In the genomic region with DNA sequence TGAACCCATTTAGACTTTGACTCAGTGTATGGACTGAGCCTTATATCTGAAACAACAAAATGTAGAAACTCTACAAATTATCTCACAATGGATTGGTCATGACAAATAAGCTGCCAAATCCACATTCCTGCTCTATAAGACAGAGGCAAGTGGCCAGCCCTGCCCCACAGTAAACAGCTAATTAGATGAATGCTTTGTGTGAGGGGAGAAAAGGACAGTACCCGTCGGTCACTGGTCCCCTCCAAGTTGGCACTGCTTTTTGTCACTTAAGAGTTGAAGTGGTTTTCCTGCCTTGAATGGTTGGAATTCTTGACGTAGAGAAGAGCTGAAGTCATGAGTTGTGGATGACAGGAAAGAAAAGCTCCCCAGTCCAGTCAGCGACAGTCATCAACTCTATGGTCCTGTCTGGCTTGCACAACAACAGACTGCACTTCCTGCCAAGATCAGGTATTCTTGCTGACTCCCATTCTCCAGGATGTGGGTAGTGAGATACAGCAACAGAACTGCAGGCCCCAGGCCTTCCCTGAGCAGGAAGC, we compare ENCODE assay signal across 31 mouse cellular contexts.
DNase-seq lines count a peak whose midpoint lies in the region; ATAC-seq and TF ChIP-seq lines count a peak whose summit lies in the region.
"Had no signal": no experiment of that assay in that cellular context is flagged by ENCODE, and none has a peak within 500 bp of the region (broad histone marks: within the 10 kb centered on the region; RNA-seq: fewer than 3 reads in every experiment).

No protein-coding gene starts in this region.

- H3K9me3 ChIP-seq in heart, embryonic 13.5 days = no peaks in the 10 kb centered on the region
- H3K9me3 ChIP-seq in lung, postnatal 0 days (ENCODE audit: low read length) = no peaks in the 10 kb centered on the region
- H3K9me3 ChIP-seq: forebrain, embryonic 12.5 days; hindbrain, embryonic 12.5 days; intestine, embryonic 15.5 days; limb, embryonic 13.5 days; megakaryocyte, embryonic 14.5 days; midbrain, embryonic 12.5 days; neural tube, embryonic 13.5 days had no signal

- peaks cover 41% of the 10 kb centered on the region for H3K4me1 ChIP-seq in heart, embryonic 13.5 days
- no peaks in the 10 kb centered on the region for H3K4me1 ChIP-seq in lung, postnatal 0 days (ENCODE audit: insufficient read depth, low read depth, low read length)
- H3K4me1 ChIP-seq: forebrain, embryonic 12.5 days; hindbrain, embryonic 12.5 days; limb, embryonic 13.5 days; megakaryocyte, embryonic 14.5 days; midbrain, embryonic 12.5 days; neural tube, embryonic 13.5 days had no signal

- no peak overlapping the region for H3K9ac ChIP-seq in heart, embryonic 13.5 days
- H3K9ac ChIP-seq in lung, postnatal 0 days (replicated peaks; ENCODE audit: low read depth) = no peak overlapping the region
- H3K9ac ChIP-seq: forebrain, embryonic 12.5 days; hindbrain, embryonic 12.5 days; intestine, embryonic 15.5 days; limb, embryonic 13.5 days; midbrain, embryonic 12.5 days; neural tube, embryonic 13.5 days had no signal

- peak overlapping the region; percentile 70 for H3K27ac ChIP-seq in heart, embryonic 13.5 days (replicated peaks)
- H3K27ac ChIP-seq in lung, postnatal 0 days (ENCODE audit: low read length) = no peak overlapping the region
- H3K27ac ChIP-seq: forebrain, embryonic 12.5 days; hindbrain, embryonic 12.5 days; hindbrain, postnatal 0 days; intestine, embryonic 15.5 days; left cerebral cortex, adult 2 months; limb, embryonic 13.5 days; midbrain, embryonic 12.5 days; neural tube, embryonic 13.5 days had no signal

- H3K27me3 ChIP-seq in heart, embryonic 13.5 days (replicated peaks) = no peaks in the 10 kb centered on the region
- no peaks in the 10 kb centered on the region for H3K27me3 ChIP-seq in lung, postnatal 0 days (replicated peaks; ENCODE audit: insufficient read depth, low read length)
- H3K27me3 ChIP-seq: forebrain, embryonic 12.5 days; hindbrain, embryonic 12.5 days; intestine, embryonic 15.5 days; limb, embryonic 13.5 days; megakaryocyte, embryonic 14.5 days; midbrain, embryonic 12.5 days; neural tube, embryonic 13.5 days had no signal

- H3K36me3 ChIP-seq in heart, embryonic 13.5 days = no peaks in the 10 kb centered on the region
- no peaks in the 10 kb centered on the region for H3K36me3 ChIP-seq in lung, postnatal 0 days (ENCODE audit: insufficient read depth, low read length)
- H3K36me3 ChIP-seq: forebrain, embryonic 12.5 days; hindbrain, embryonic 12.5 days; intestine, embryonic 15.5 days; limb, embryonic 13.5 days; midbrain, embryonic 12.5 days; neural tube, embryonic 13.5 days had no signal

- WGBS in heart, embryonic 13.5 days = 18% methylated on average over 4 of the region's 4 CpGs
- 33% methylated on average over 4 of the region's 4 CpGs for WGBS in lung, postnatal 0 days

- no peak overlapping the region for H3K4me2 ChIP-seq in heart, embryonic 13.5 days
- no peak overlapping the region for H3K4me2 ChIP-seq in lung, postnatal 0 days (replicated peaks; ENCODE audit: low read depth, low read length)
- H3K4me2 ChIP-seq: forebrain, embryonic 12.5 days; hindbrain, embryonic 12.5 days; intestine, embryonic 15.5 days; limb, embryonic 13.5 days; liver, embryonic 11.5 days; midbrain, embryonic 12.5 days; neural tube, embryonic 13.5 days had no signal

- no peak overlapping the region for H3K4me3 ChIP-seq in heart, embryonic 13.5 days
- no peak overlapping the region for H3K4me3 ChIP-seq in lung, postnatal 0 days (ENCODE audit: low read depth, low read length)
- H3K4me3 ChIP-seq: erythroblast, embryonic 14.5 days; forebrain, embryonic 12.5 days; hindbrain, embryonic 12.5 days; intestine, embryonic 15.5 days; left cerebral cortex, adult 2 months; limb, embryonic 13.5 days; megakaryocyte, embryonic 14.5 days; midbrain, embryonic 12.5 days; neural tube, embryonic 13.5 days had no signal

- TF ChIP-seq CTCF in lung, postnatal 0 days (IDR thresholded peaks at IDR 0.05) = no peak

- TF ChIP-seq EP300 in lung, postnatal 0 days (IDR thresholded peaks at IDR 0.05) = peak; percentile 80

- DNase-seq in heart, adult 8-10 months (ENCODE audit: low spot score) = no peak
- DNase-seq in heart, postnatal 4 days = peak; percentile 5
- DNase-seq in heart, adult 11 months = no peak
- peak; percentile 53 for DNase-seq in lung, postnatal 0 days (ENCODE audit: low spot score)
- peak; percentile 28 for DNase-seq in lung, postnatal 25 days (ENCODE audit: low spot score)
- DNase-seq in left cerebral cortex, adult 9 months (ENCODE audit: low spot score in 2 of 2) = no peak
- DNase-seq: adrenal gland, adult 2 months; adrenal gland, postnatal 36 days; B cell, adult 2 months; cerebellum, adult 2 months; cerebellum, postnatal 14 days; gastrocnemius, postnatal 25 days; heart, adult 18-20 months; kidney, adult 9 months; kidney, postnatal 14 days; layer of hippocampus, adult 9-11 months; thymus, adult 2 months; thymus, postnatal 36 days had no signal

- no peak for ATAC-seq in heart, embryonic 13.5 days (ENCODE audit: extremely low read depth, insufficient number of reproducible peaks, low FRiP score, low TSS enrichment)
- ATAC-seq in lung, postnatal 0 days = peak; percentile 58
- ATAC-seq: activated CD4-positive, CD25-positive, alpha-beta regulatory T cell, adult 4 months; hindbrain, postnatal 0 days; intestine, embryonic 15.5 days had no signal

Comparison
In these comparisons a context has a peak if more than half of its experiments do, and no peak if none do; other contexts are left out.
1. DNase-seq: peak in heart, postnatal 4 days (single experiment), lung, postnatal 0 days (single experiment) and lung, postnatal 25 days (single experiment); none in heart, adult 8-10 months (single experiment), heart, adult 11 months (single experiment) and left cerebral cortex, adult 9 months (0 of 2).